Mouse (Mus musculus) liver, adult 2 months (tissue): ENCODE results near the gene Kpnb1. TPM values are rescaled to one million over a fixed set of nuclear protein-coding genes. Genes with fewer than 3 reads are reported as not detected.

Experiments used
- DNase-seq: peaks from one replicate; pipeline ENCODE4 v3.0.0-alpha.2; 2011; ENCODE audit warnings: low read depth, low spot score; ENCODE audit errors: extremely low read depth
- H3K27ac ChIP-seq: fragments of 200-500 bp; replicated peaks from 2 replicates; pipeline ENCODE4 v1.5.1; 2012; ENCODE audit warnings: low read depth, mild to moderate bottlenecking, control low read depth, inconsistent platforms, low read length; ENCODE audit not compliant: insufficient read depth
- H3K27me3 ChIP-seq: fragments of 200-500 bp; 2 replicates; pipeline ENCODE4 v1.6.1; 2012; ENCODE audit warnings: mild to moderate bottlenecking, moderate library complexity, low read length, inconsistent platforms; ENCODE audit not compliant: control insufficient read depth, insufficient read depth
- H3K36me3 ChIP-seq: fragments of 200-500 bp; 2 replicates; pipeline ENCODE4 v1.6.1; 2012; ENCODE audit warnings: low read length, inconsistent platforms; ENCODE audit not compliant: control insufficient read depth, insufficient read depth
- H3K4me1 ChIP-seq: fragments of 200-500 bp; 2 replicates; pipeline ENCODE4 v1.6.1; 2011; ENCODE audit warnings: low read length; ENCODE audit not compliant: control insufficient read depth, insufficient read depth
- H3K4me3 ChIP-seq: fragments of 200-500 bp; 2 replicates; pipeline ENCODE4 v1.5.1; 2011; ENCODE audit warnings: low read depth, mild to moderate bottlenecking, control low read depth, low read length, moderate library complexity; ENCODE audit not compliant: insufficient read depth
- H3K79me2 ChIP-seq: fragments of 200-500 bp; 2 replicates; pipeline ENCODE4 v1.6.1; 2012; ENCODE audit warnings: inconsistent platforms, mild to moderate bottlenecking, low read length, moderate library complexity; ENCODE audit not compliant: control insufficient read depth, insufficient read depth
- H3K9ac ChIP-seq: fragments of 200-500 bp; 2 replicates; pipeline ENCODE4 v1.6.1; 2012; ENCODE audit warnings: low read depth, mild to moderate bottlenecking, control low read depth, inconsistent platforms, low read length
- CTCF ChIP-seq: fragments of 200-500 bp; IDR thresholded peaks from 2 replicates; pipeline ENCODE4 v1.5.1; 2011; ENCODE audit warnings: low read depth, low read length, control low read depth
- POLR2A ChIP-seq: fragments of 200-500 bp; IDR thresholded peaks from 2 replicates; pipeline ENCODE4 v1.6.1; 2011; ENCODE audit warnings: low read length, control low read depth; ENCODE audit not compliant: insufficient read depth; ENCODE audit errors: extremely low read depth
- WGBS: fragments of 180-500 bp; shearing (Covaris S2); methylation state at CpG from one replicate; pipeline ENCODE4 v1.1.7; 2018; 5-methylcytosine and 5-hydroxymethylcytosine counted together
- polyA plus RNA-seq: library from polyadenylated mRNA; depleted of rRNA; stranded (reverse); fragments of >200 nt; gene quantifications from 2 replicates; pipeline ENCODE4 v1.2.3, GENCODE M21; 2012
- total RNA-seq: library from RNA; depleted of rRNA; stranded (reverse); fragments of >200 nt; gene quantifications from 2 replicates; pipeline ENCODE4 v1.2.3, GENCODE M21; 2014

Gene Kpnb1
- total and polyA plus RNA-seq, 2 experiments = 14.9 to 40.7 TPM

DNA sequence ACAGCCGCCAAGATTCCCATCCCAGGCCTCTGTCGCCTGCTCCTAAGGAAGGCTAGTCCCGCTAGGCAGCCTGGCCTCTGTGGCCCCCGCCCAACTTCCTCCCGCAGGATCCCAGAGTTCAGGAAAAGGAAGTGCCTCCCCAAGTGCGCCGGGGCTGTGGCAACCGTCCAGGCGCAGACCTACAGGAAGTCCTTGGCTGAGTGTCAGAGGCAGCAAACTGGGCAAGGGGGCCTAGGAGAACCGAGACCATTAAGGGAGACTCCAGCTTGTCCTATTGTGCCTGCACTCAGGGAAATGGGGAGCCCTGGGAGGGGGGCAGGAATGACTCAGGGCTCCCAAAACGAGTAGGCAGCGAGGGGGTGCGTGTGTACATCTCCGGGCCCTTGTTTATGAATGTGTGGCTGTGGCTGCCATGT lies 37.7 kb downstream of the Kpnb1 start:
- peak overlapping the region; percentile 79 for H3K27ac ChIP-seq

DNA sequence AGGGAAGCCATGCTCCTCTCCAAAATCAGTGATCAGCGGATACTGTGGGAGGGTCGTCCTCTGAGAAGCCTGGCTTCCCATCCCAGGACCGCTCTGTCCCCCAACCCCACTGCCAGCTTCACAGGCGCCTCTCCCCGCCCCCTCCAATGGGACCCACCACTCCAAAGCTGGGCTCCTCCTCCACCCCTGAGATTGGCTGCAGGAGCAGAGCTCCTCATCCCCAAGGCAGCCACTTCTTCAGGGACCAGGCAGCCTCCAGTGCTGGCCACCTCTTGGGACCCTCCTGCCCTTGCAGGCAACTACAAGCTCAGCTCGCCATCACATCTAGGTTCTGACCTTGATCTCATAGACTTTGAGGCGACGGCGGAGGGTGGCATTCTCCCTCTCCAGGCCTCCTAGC lies 38.7 kb downstream of the Kpnb1 start:
- Histone ChIP-seq H3K27me3 (peaks cover 8% of the 10 kb centered on the region), H3K4me3 (peak overlapping the region; percentile 88), H3K36me3 (no peaks in the 10 kb centered on the region), H3K9ac (peak overlapping the region; percentile 56), H3K27ac (peak overlapping the region; percentile 79), H3K79me2 (no peaks in the 10 kb centered on the region; the same call in 1 of the 2 replicates), H3K4me1 (peaks cover 2% of the 10 kb centered on the region; the same call in 1 of the 2 replicates)
- 54% methylated on average over 9 of the region's 9 CpGs for WGBS
- DNase-seq = no peak
- TF ChIP-seq CTCF (no peak), POLR2A (no peak)

More for the DNA sequence above, 37.7 kb downstream of the Kpnb1 start:
- peak; percentile 33 for DNase-seq
- Histone ChIP-seq H3K79me2 (no peaks in the 10 kb centered on the region; the same call in 1 of the 2 replicates), H3K9ac (peak overlapping the region; percentile 78), H3K36me3 (no peaks in the 10 kb centered on the region), H3K4me3 (peak overlapping the region; percentile 88), H3K27me3 (peaks cover 8% of the 10 kb centered on the region), H3K4me1 (peaks cover 2% of the 10 kb centered on the region; the same call in 1 of the 2 replicates)
- 11% methylated on average over 14 of the region's 14 CpGs for WGBS
- no peak for TF ChIP-seq POLR2A
- TF ChIP-seq CTCF = no peak

- 55% methylated on average over 12 of the region's 12 CpGs for WGBS
- DNase-seq = no peak
- H3K4me3 ChIP-seq = peak overlapping the region; percentile 88
- no peak overlapping the region for H3K27ac ChIP-seq
- TF ChIP-seq POLR2A = no peak
- TF ChIP-seq CTCF = no peak
- peaks cover 2% of the 10 kb centered on the region; the same call in 1 of the 2 replicates for H3K4me1 ChIP-seq
- peaks cover 8% of the 10 kb centered on the region for H3K27me3 ChIP-seq
- H3K36me3 ChIP-seq = no peaks in the 10 kb centered on the region
- H3K79me2 ChIP-seq = no peaks in the 10 kb centered on the region; the same call in 1 of the 2 replicates
- H3K9ac ChIP-seq = peak overlapping the region; percentile 56; the same call in 1 of the 2 replicates
These were observed 39.1 kb downstream of the Kpnb1 start for GRCm38 (mm10) chr11:97148591-97148990.

- Histone ChIP-seq H3K4me3 (no peak overlapping the region), H3K79me2 (no peaks in the 10 kb centered on the region; the same call in 1 of the 2 replicates), H3K27ac (no peak overlapping the region), H3K36me3 (no peaks in the 10 kb centered on the region), H3K9ac (no peak overlapping the region), H3K4me1 (peaks cover 4% of the 10 kb centered on the region; the same call in 1 of the 2 replicates), H3K27me3 (peaks cover 8% of the 10 kb centered on the region)
- 88% methylated on average over 8 of the region's 8 CpGs for WGBS
- DNase-seq = no peak
- TF ChIP-seq CTCF (no peak), POLR2A (no peak)
These were observed 40.3 kb downstream of the Kpnb1 start for GRCm38 (mm10) chr11:97147333-97147732.

DNA sequence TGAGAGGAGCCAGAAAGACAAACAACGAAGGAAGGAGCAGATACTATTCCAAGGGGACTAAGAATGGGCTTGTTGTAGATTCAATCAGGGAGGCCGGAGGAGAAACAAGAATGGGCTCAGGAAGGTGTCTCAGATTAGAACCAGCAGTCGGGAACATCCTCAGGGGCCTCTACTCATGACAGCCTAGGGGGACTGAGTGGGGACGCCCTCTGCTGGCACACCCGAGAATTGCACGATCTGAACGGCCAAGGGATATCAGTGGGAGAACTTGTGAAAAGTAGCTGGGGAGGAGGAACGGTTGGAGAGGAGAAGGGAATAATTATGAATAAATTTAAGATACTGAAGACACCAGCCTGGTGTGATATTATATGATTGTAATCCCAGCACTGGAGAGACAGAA lies 41.0 kb downstream of the Kpnb1 start:
- Histone ChIP-seq H3K27ac (no peak overlapping the region), H3K79me2 (no peaks in the 10 kb centered on the region; the same call in 1 of the 2 replicates), H3K4me1 (peaks cover 7% of the 10 kb centered on the region; the same call in 1 of the 2 replicates), H3K27me3 (peaks cover 8% of the 10 kb centered on the region), H3K36me3 (no peaks in the 10 kb centered on the region), H3K4me3 (peak overlapping the region; percentile 0; the same call in 1 of the 2 replicates), H3K9ac (no peak overlapping the region)
- 10% methylated on average over 8 of the region's 8 CpGs for WGBS
- no peak for TF ChIP-seq POLR2A
- peak; percentile 96 for TF ChIP-seq CTCF
- DNase-seq = peak; percentile 46

GRCm38 (mm10) chr11:97145951-97146350 lies 41.7 kb downstream of the Kpnb1 start:
- Histone ChIP-seq H3K4me3 (no peak overlapping the region), H3K9ac (no peak overlapping the region), H3K27ac (no peak overlapping the region), H3K79me2 (no peaks in the 10 kb centered on the region; the same call in 1 of the 2 replicates), H3K27me3 (peaks cover 7% of the 10 kb centered on the region), H3K36me3 (no peaks in the 10 kb centered on the region), H3K4me1 (peaks cover 7% of the 10 kb centered on the region; the same call in 1 of the 2 replicates)
- WGBS = 68% methylated on average over 9 of the region's 9 CpGs
- no peak for TF ChIP-seq CTCF
- TF ChIP-seq POLR2A = no peak
- no peak for DNase-seq
